Mouse (Mus musculus) CH12.LX (cell line): ENCODE results near the gene Gtpbp2. TPM values are rescaled to one million over a fixed set of nuclear protein-coding genes. Genes with fewer than 3 reads are reported as not detected.

Source experiments
- DNase-seq: peaks from one replicate; pipeline ENCODE4 v3.0.0-alpha.2; 2013; ENCODE audit errors: extremely low read depth
- H3K27ac ChIP-seq: 2 replicates; pipeline ENCODE4 v1.5.1; 2012; ENCODE audit warnings: low read depth, mild to moderate bottlenecking, control low read depth, moderate library complexity; ENCODE audit not compliant: insufficient read depth
- H3K27me3 ChIP-seq: replicated peaks from 2 replicates; pipeline ENCODE3; 2012; ENCODE audit warnings: inconsistent platforms
- H3K36me3 ChIP-seq, 2 experiments: replicated peaks in 1 of 2; 2 replicates each; pipeline versions ENCODE3 to v1.6.1; 2012; ENCODE audit warnings: inconsistent platforms in 1 of 2, low read length in 1 of 2, mild to moderate bottlenecking in 1 of 2, mixed read lengths in 1 of 2, moderate library complexity in 1 of 2; ENCODE audit not compliant: control insufficient read depth in 1 of 2, insufficient read depth in 1 of 2
- H3K4me1 ChIP-seq, 2 experiments: 2 replicates each; pipeline ENCODE4 v1.6.1; 2012; ENCODE audit warnings: inconsistent platforms in 1 of 2, moderate library complexity in 1 of 2; ENCODE audit not compliant: insufficient read depth in 2 of 2, control insufficient read depth in 1 of 2
- H3K4me2 ChIP-seq: 2 replicates; pipeline ENCODE4 v1.6.1; 2012; ENCODE audit warnings: low read depth, mild to moderate bottlenecking, control low read depth; ENCODE audit not compliant: poor library complexity, insufficient read depth, severe bottlenecking
- H3K4me3 ChIP-seq, 3 experiments: fragments of 150-350 bp in 1 of 3; sonication (generic) in 1 of 3; replicated peaks in 1 of 3; 2 replicates each; pipeline versions ENCODE3 to v1.5.1; 2011 to 2012; ENCODE audit warnings: low read depth in 2 of 3, low read length in 2 of 3, mild to moderate bottlenecking in 2 of 3, moderate library complexity in 2 of 3, control low read depth in 1 of 3, improper control_type of control experiment in 1 of 3, inconsistent platforms in 1 of 3, mixed read lengths in 1 of 3; ENCODE audit not compliant: poor library complexity in 1 of 3
- H3K79me2 ChIP-seq: replicated peaks from 2 replicates; pipeline ENCODE4 v1.6.1; 2012; ENCODE audit warnings: mild to moderate bottlenecking, moderate library complexity; ENCODE audit not compliant: control insufficient read depth, poor library complexity, insufficient read depth, severe bottlenecking; ENCODE audit errors: extremely low read depth
- H3K9ac ChIP-seq: 2 replicates; pipeline ENCODE4 v1.6.1; 2012; ENCODE audit warnings: low read depth, mild to moderate bottlenecking, control low read depth, moderate library complexity; ENCODE audit not compliant: insufficient read depth
- H3K9me3 ChIP-seq: replicated peaks from 2 replicates; pipeline ENCODE3; 2012; ENCODE audit warnings: low read length, inconsistent platforms, mixed read lengths
- CHD1 ChIP-seq: IDR thresholded peaks from 2 replicates; pipeline ENCODE4 v1.6.1; 2012; ENCODE audit warnings: low read depth, low read length, improper control_type of control experiment, inconsistent platforms
- E2F4 ChIP-seq: IDR thresholded peaks from 2 replicates; pipeline ENCODE4 v1.6.1; 2011; ENCODE audit warnings: low read depth, low read length, improper control_type of control experiment; ENCODE audit not compliant: insufficient replicate concordance
- ELF1 ChIP-seq: IDR thresholded peaks from 2 replicates; pipeline ENCODE4 v1.6.1; 2014; ENCODE audit warnings: low read depth, mild to moderate bottlenecking, inconsistent platforms, low read length, improper control_type of control experiment
- ETS1 ChIP-seq: conservative IDR thresholded peaks from 2 replicates; pipeline ENCODE4 v1.6.1; 2012; ENCODE audit warnings: low read depth, mild to moderate bottlenecking, inconsistent platforms, low read length, improper control_type of control experiment, moderate library complexity
- HCFC1 ChIP-seq: IDR thresholded peaks from 2 replicates; pipeline ENCODE4 v1.6.1; 2012; ENCODE audit warnings: low read depth, mild to moderate bottlenecking, inconsistent platforms, low read length, improper control_type of control experiment
- IRF4 ChIP-seq: IDR thresholded peaks from 2 replicates; pipeline ENCODE4 v1.6.1; 2014; ENCODE audit warnings: low read depth, mild to moderate bottlenecking, inconsistent platforms, low read length, improper control_type of control experiment
- JUND ChIP-seq: conservative IDR thresholded peaks from 2 replicates; pipeline ENCODE4 v1.6.1; 2011; ENCODE audit warnings: low read depth, low read length, improper control_type of control experiment
- KAT2A ChIP-seq: IDR thresholded peaks from 2 replicates; pipeline ENCODE4 v1.6.1; 2012; ENCODE audit warnings: low read length, improper control_type of control experiment, inconsistent platforms; ENCODE audit not compliant: insufficient replicate concordance
- MAFK ChIP-seq: IDR thresholded peaks from 2 replicates; pipeline ENCODE4 v1.6.1; 2011; ENCODE audit warnings: low read length, improper control_type of control experiment; ENCODE audit not compliant: insufficient replicate concordance
- MAX ChIP-seq: IDR thresholded peaks from 2 replicates; pipeline ENCODE4 v1.6.1; 2011; ENCODE audit warnings: low read length, improper control_type of control experiment
- MAZ ChIP-seq: IDR thresholded peaks from 2 replicates; pipeline ENCODE4 v1.6.1; 2012; ENCODE audit warnings: low read depth, mild to moderate bottlenecking, inconsistent platforms, low read length, improper control_type of control experiment, moderate library complexity
- MEF2A ChIP-seq: IDR thresholded peaks from 2 replicates; pipeline ENCODE4 v1.6.1; 2014; ENCODE audit warnings: low read depth, mild to moderate bottlenecking, inconsistent platforms, low read length, improper control_type of control experiment, borderline replicate concordance
- MYC ChIP-seq: IDR thresholded peaks from 2 replicates; pipeline ENCODE4 v1.6.1; 2011; ENCODE audit warnings: low read depth, mild to moderate bottlenecking, improper control_type of control experiment, low read length
- NELFE ChIP-seq: IDR thresholded peaks from 2 replicates; pipeline ENCODE4 v1.6.1; 2011; ENCODE audit warnings: low read depth, low read length, improper control_type of control experiment
- NRF1 ChIP-seq: IDR thresholded peaks from 2 replicates; pipeline ENCODE4 v1.6.1; 2014; ENCODE audit warnings: low read depth, mild to moderate bottlenecking, inconsistent platforms, low read length, improper control_type of control experiment, moderate library complexity
- PAX5 ChIP-seq: IDR thresholded peaks from 2 replicates; pipeline ENCODE4 v1.6.1; 2012; ENCODE audit warnings: low read length, inconsistent platforms, mixed read lengths
- POLR2A ChIP-seq: IDR thresholded peaks from 2 replicates; pipeline ENCODE4 v1.6.1; 2011; ENCODE audit warnings: low read depth, mild to moderate bottlenecking, improper control_type of control experiment, low read length
- RCOR1 ChIP-seq: conservative IDR thresholded peaks from 2 replicates; pipeline ENCODE4 v1.6.1; 2012; ENCODE audit warnings: low read depth, mild to moderate bottlenecking, inconsistent platforms, low read length, improper control_type of control experiment
- TBP ChIP-seq: conservative IDR thresholded peaks from 2 replicates; pipeline ENCODE4 v1.6.1; 2011; ENCODE audit warnings: low read depth, low read length, improper control_type of control experiment
- TCF12 ChIP-seq: IDR thresholded peaks from 2 replicates; pipeline ENCODE4 v1.6.1; 2014; ENCODE audit warnings: low read depth, mild to moderate bottlenecking, inconsistent platforms, low read length, improper control_type of control experiment
- ZC3H11A ChIP-seq: IDR thresholded peaks from 2 replicates; pipeline ENCODE4 v1.6.1; 2012; ENCODE audit warnings: low read depth, mild to moderate bottlenecking, inconsistent platforms, low read length, improper control_type of control experiment
- ZNF384 ChIP-seq: IDR thresholded peaks from 2 replicates; pipeline ENCODE4 v1.6.1; 2012; ENCODE audit warnings: low read depth, low read length, improper control_type of control experiment, inconsistent platforms
- dilution Hi-C: fragments of 300-500 bp; cut with MboI; formaldehyde crosslinking; loops from 2 replicates; pipeline ENCODE4 v1.14.3; 2020; ENCODE audit warnings: low sequenced_read_pairs; ENCODE audit not compliant: extremely low pct_unique_long_range_greater_than_20kb, extremely low pct_ligation_motif_present
- in situ Hi-C: fragments of 300-500 bp; cut with MboI; formaldehyde crosslinking; loops from 3 replicates; pipeline ENCODE4 v1.14.3; 2019; ENCODE audit warnings: low sequenced_read_pairs, low pct_ligation_motif_present, low pct_unique_long_range_greater_than_20kb, mixed read lengths
- polyA plus RNA-seq: library from polyadenylated mRNA; unstranded; fragments of >175 nt; gene quantifications from 2 replicates; pipeline ENCODE4 v1.2.1, GENCODE M21; 2012; ENCODE audit warnings: low read depth; ENCODE audit not compliant: insufficient read length
- total RNA-seq, 2 experiments: library from RNA; depleted of rRNA; stranded (reverse); fragments of 300-350 nt in 1 of 2; fragments of >200 nt in 1 of 2; gene quantifications; 2 replicates each; pipeline ENCODE4 v1.2.3; 2012 to 2014

Gtpbp2 gene
- total and polyA plus RNA-seq, 3 experiments = 14.9 to 104 (median 20.8) TPM

DNA sequence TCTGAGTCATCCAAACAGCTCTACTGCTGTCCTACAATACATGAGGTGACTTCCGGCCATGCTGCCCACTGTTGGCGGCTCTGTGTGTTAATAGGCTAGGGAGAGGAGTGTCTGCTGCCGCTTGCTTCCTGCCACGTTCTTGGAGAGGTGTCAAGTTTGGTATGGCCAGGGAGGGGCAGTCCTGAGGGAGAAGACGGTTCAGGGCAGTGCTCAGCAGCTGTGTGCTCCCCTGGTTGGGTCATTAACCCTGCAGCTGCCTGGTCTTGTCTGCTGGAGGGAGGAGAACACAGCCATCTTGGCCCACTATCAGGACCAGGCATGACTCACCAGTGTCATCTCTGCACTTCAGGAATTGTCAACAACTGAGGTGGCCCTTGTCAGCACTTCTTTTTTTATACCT, 7.5 kb downstream of the Gtpbp2 start:
- no peak for DNase-seq
- Histone ChIP-seq H3K4me1 (peaks cover 8 to 16% of the 10 kb centered on the region in 2 experiments), H3K27ac (no peak overlapping the region), H3K27me3 (no peaks in the 10 kb centered on the region), H3K4me2 (no peak overlapping the region), H3K79me2 (peaks cover 4% of the 10 kb centered on the region; the same call in 1 of the 2 replicates), H3K4me3 (no peak overlapping the region), H3K9me3 (no peaks in the 10 kb centered on the region), H3K36me3 (peaks cover 83 to 93% of the 10 kb centered on the region in 2 experiments), H3K9ac (no peak overlapping the region)
- TF ChIP-seq JUND (no peak), E2F4 (no peak), RCOR1 (no peak), HCFC1 (no peak), ETS1 (no peak), KAT2A (no peak), NELFE (no peak), MYC (no peak)
- in situ Hi-C loops (no loop called here), dilution Hi-C loops (no loop called here)

- no peaks in the 10 kb centered on the region for H3K9me3 ChIP-seq
- no peak overlapping the region for H3K27ac ChIP-seq
- peaks cover 5 to 16% of the 10 kb centered on the region in 2 experiments; a peak in 3 of 4 replicates for H3K4me1 ChIP-seq
- no peaks in the 10 kb centered on the region for H3K27me3 ChIP-seq
- H3K79me2 ChIP-seq = peaks cover 2% of the 10 kb centered on the region; the same call in 1 of the 2 replicates
- no peak overlapping the region for H3K4me2 ChIP-seq
- H3K9ac ChIP-seq = no peak overlapping the region
- TF ChIP-seq TCF12 (no peak), NRF1 (no peak), JUND (no peak), MEF2A (no peak), MAX (no peak), HCFC1 (no peak), ETS1 (no peak), KAT2A (no peak), ZC3H11A (no peak), MAFK (no peak), CHD1 (no peak), MAZ (no peak), PAX5 (no peak), E2F4 (no peak), MYC (no peak), TBP (no peak), ZNF384 (no peak), IRF4 (no peak), POLR2A (no peak), ELF1 (no peak)
- TF ChIP-seq, all 38 proteins: peak for 0
- no peak for DNase-seq
- dilution Hi-C loops = no loop called here
- in situ Hi-C loops = no loop called here
- peaks cover 83 to 94% of the 10 kb centered on the region in 2 experiments for H3K36me3 ChIP-seq
- H3K4me3 ChIP-seq = no peak overlapping the region
These were observed 7.9 kb downstream of the Gtpbp2 start for GRCm38 (mm10) chr17:46168768-46169167.
